Mouse (Mus musculus) CH12.LX (cell line): Measurements from ENCODE around the gene Pmf1. TPM values are rescaled to one million over a fixed set of nuclear protein-coding genes. Genes with fewer than 3 reads are reported as not detected.
A peak's percentile ranks its signal among the peaks of the same experiment; 100 is the strongest.

Experiments
- DNase-seq: peaks from one replicate; pipeline ENCODE4 v3.0.0-alpha.2; 2013; ENCODE audit errors: extremely low read depth
- H3K27ac ChIP-seq: 2 replicates; pipeline ENCODE4 v1.5.1; 2012; ENCODE audit warnings: low read depth, mild to moderate bottlenecking, control low read depth, moderate library complexity; ENCODE audit not compliant: insufficient read depth
- H3K27me3 ChIP-seq: replicated peaks from 2 replicates; pipeline ENCODE3; 2012; ENCODE audit warnings: inconsistent platforms
- H3K36me3 ChIP-seq, 2 experiments: replicated peaks in 1 of 2; 2 replicates each; pipeline versions ENCODE3 to v1.6.1; 2012; ENCODE audit warnings: inconsistent platforms in 1 of 2, low read length in 1 of 2, mild to moderate bottlenecking in 1 of 2, mixed read lengths in 1 of 2, moderate library complexity in 1 of 2; ENCODE audit not compliant: control insufficient read depth in 1 of 2, insufficient read depth in 1 of 2
- H3K4me1 ChIP-seq, 2 experiments: 2 replicates each; pipeline ENCODE4 v1.6.1; 2012; ENCODE audit warnings: inconsistent platforms in 1 of 2, moderate library complexity in 1 of 2; ENCODE audit not compliant: insufficient read depth in 2 of 2, control insufficient read depth in 1 of 2
- H3K4me2 ChIP-seq: 2 replicates; pipeline ENCODE4 v1.6.1; 2012; ENCODE audit warnings: low read depth, mild to moderate bottlenecking, control low read depth; ENCODE audit not compliant: poor library complexity, insufficient read depth, severe bottlenecking
- H3K4me3 ChIP-seq, 3 experiments: fragments of 150-350 bp in 1 of 3; sonication (generic) in 1 of 3; replicated peaks in 1 of 3; 2 replicates each; pipeline versions ENCODE3 to v1.5.1; 2011 to 2012; ENCODE audit warnings: low read depth in 2 of 3, low read length in 2 of 3, mild to moderate bottlenecking in 2 of 3, moderate library complexity in 2 of 3, control low read depth in 1 of 3, improper control_type of control experiment in 1 of 3, inconsistent platforms in 1 of 3, mixed read lengths in 1 of 3; ENCODE audit not compliant: poor library complexity in 1 of 3
- H3K79me2 ChIP-seq: replicated peaks from 2 replicates; pipeline ENCODE4 v1.6.1; 2012; ENCODE audit warnings: mild to moderate bottlenecking, moderate library complexity; ENCODE audit not compliant: control insufficient read depth, poor library complexity, insufficient read depth, severe bottlenecking; ENCODE audit errors: extremely low read depth
- H3K9ac ChIP-seq: 2 replicates; pipeline ENCODE4 v1.6.1; 2012; ENCODE audit warnings: low read depth, mild to moderate bottlenecking, control low read depth, moderate library complexity; ENCODE audit not compliant: insufficient read depth
- H3K9me3 ChIP-seq: replicated peaks from 2 replicates; pipeline ENCODE3; 2012; ENCODE audit warnings: low read length, inconsistent platforms, mixed read lengths
- BHLHE40 ChIP-seq: IDR thresholded peaks from 2 replicates; pipeline ENCODE4 v1.6.1; 2011; ENCODE audit warnings: mild to moderate bottlenecking, low read depth, low read length, improper control_type of control experiment
- CHD1 ChIP-seq: IDR thresholded peaks from 2 replicates; pipeline ENCODE4 v1.6.1; 2012; ENCODE audit warnings: low read depth, low read length, improper control_type of control experiment, inconsistent platforms
- CHD2 ChIP-seq: IDR thresholded peaks from 2 replicates; pipeline ENCODE4 v1.6.1; 2011; ENCODE audit warnings: low read length, improper control_type of control experiment
- CTCF ChIP-seq, 2 experiments: IDR thresholded peaks in 1 of 2; conservative IDR thresholded peaks in 1 of 2; 2 replicates each; pipeline ENCODE4 v1.5.1; 2011 to 2012; ENCODE audit warnings: low read depth in 2 of 2, low read length in 2 of 2, improper control_type of control experiment in 1 of 2, inconsistent platforms in 1 of 2, mild to moderate bottlenecking in 1 of 2, moderate library complexity in 1 of 2
- E2F4 ChIP-seq: IDR thresholded peaks from 2 replicates; pipeline ENCODE4 v1.6.1; 2011; ENCODE audit warnings: low read depth, low read length, improper control_type of control experiment; ENCODE audit not compliant: insufficient replicate concordance
- ELF1 ChIP-seq: IDR thresholded peaks from 2 replicates; pipeline ENCODE4 v1.6.1; 2014; ENCODE audit warnings: low read depth, mild to moderate bottlenecking, inconsistent platforms, low read length, improper control_type of control experiment
- EP300 ChIP-seq: IDR thresholded peaks from 2 replicates; pipeline ENCODE4 v1.6.1; 2011; ENCODE audit warnings: low read length, improper control_type of control experiment
- ETS1 ChIP-seq: conservative IDR thresholded peaks from 2 replicates; pipeline ENCODE4 v1.6.1; 2012; ENCODE audit warnings: low read depth, mild to moderate bottlenecking, inconsistent platforms, low read length, improper control_type of control experiment, moderate library complexity
- HCFC1 ChIP-seq: IDR thresholded peaks from 2 replicates; pipeline ENCODE4 v1.6.1; 2012; ENCODE audit warnings: low read depth, mild to moderate bottlenecking, inconsistent platforms, low read length, improper control_type of control experiment
- JUND ChIP-seq: conservative IDR thresholded peaks from 2 replicates; pipeline ENCODE4 v1.6.1; 2011; ENCODE audit warnings: low read depth, low read length, improper control_type of control experiment
- KAT2A ChIP-seq: IDR thresholded peaks from 2 replicates; pipeline ENCODE4 v1.6.1; 2012; ENCODE audit warnings: low read length, improper control_type of control experiment, inconsistent platforms; ENCODE audit not compliant: insufficient replicate concordance
- MAFK ChIP-seq: IDR thresholded peaks from 2 replicates; pipeline ENCODE4 v1.6.1; 2011; ENCODE audit warnings: low read length, improper control_type of control experiment; ENCODE audit not compliant: insufficient replicate concordance
- MAX ChIP-seq: IDR thresholded peaks from 2 replicates; pipeline ENCODE4 v1.6.1; 2011; ENCODE audit warnings: low read length, improper control_type of control experiment
- MXI1 ChIP-seq: IDR thresholded peaks from 2 replicates; pipeline ENCODE4 v1.6.1; 2011; ENCODE audit warnings: mild to moderate bottlenecking, low read depth, low read length, improper control_type of control experiment
- MYC ChIP-seq: IDR thresholded peaks from 2 replicates; pipeline ENCODE4 v1.6.1; 2011; ENCODE audit warnings: low read depth, mild to moderate bottlenecking, improper control_type of control experiment, low read length
- NRF1 ChIP-seq: IDR thresholded peaks from 2 replicates; pipeline ENCODE4 v1.6.1; 2014; ENCODE audit warnings: low read depth, mild to moderate bottlenecking, inconsistent platforms, low read length, improper control_type of control experiment, moderate library complexity
- PAX5 ChIP-seq: IDR thresholded peaks from 2 replicates; pipeline ENCODE4 v1.6.1; 2012; ENCODE audit warnings: low read length, inconsistent platforms, mixed read lengths
- POLR2A ChIP-seq: IDR thresholded peaks from 2 replicates; pipeline ENCODE4 v1.6.1; 2011; ENCODE audit warnings: low read depth, mild to moderate bottlenecking, improper control_type of control experiment, low read length
- RAD21 ChIP-seq: IDR thresholded peaks from 2 replicates; pipeline ENCODE4 v1.6.1; 2011; ENCODE audit warnings: low read depth, mild to moderate bottlenecking, low read length, improper control_type of control experiment, moderate library complexity
- RCOR1 ChIP-seq: conservative IDR thresholded peaks from 2 replicates; pipeline ENCODE4 v1.6.1; 2012; ENCODE audit warnings: low read depth, mild to moderate bottlenecking, inconsistent platforms, low read length, improper control_type of control experiment
- SIN3A ChIP-seq: IDR thresholded peaks from 2 replicates; pipeline ENCODE4 v1.6.1; 2012; ENCODE audit warnings: low read length, improper control_type of control experiment, inconsistent platforms
- SMC3 ChIP-seq: IDR thresholded peaks from 2 replicates; pipeline ENCODE4 v1.6.1; 2011; ENCODE audit warnings: low read depth, low read length, improper control_type of control experiment
- TBP ChIP-seq: conservative IDR thresholded peaks from 2 replicates; pipeline ENCODE4 v1.6.1; 2011; ENCODE audit warnings: low read depth, low read length, improper control_type of control experiment
- TCF12 ChIP-seq: IDR thresholded peaks from 2 replicates; pipeline ENCODE4 v1.6.1; 2014; ENCODE audit warnings: low read depth, mild to moderate bottlenecking, inconsistent platforms, low read length, improper control_type of control experiment
- UBTF ChIP-seq: IDR thresholded peaks from 2 replicates; pipeline ENCODE4 v1.6.1; 2012; ENCODE audit warnings: low read depth, mild to moderate bottlenecking, inconsistent platforms, low read length, improper control_type of control experiment, moderate library complexity
- USF1 ChIP-seq: IDR thresholded peaks from 2 replicates; pipeline ENCODE4 v1.6.1; 2014; ENCODE audit warnings: low read depth, mild to moderate bottlenecking, inconsistent platforms, low read length, improper control_type of control experiment
- USF2 ChIP-seq: conservative IDR thresholded peaks from 2 replicates; pipeline ENCODE4 v1.6.1; 2011; ENCODE audit warnings: low read depth, low read length, improper control_type of control experiment
- ZC3H11A ChIP-seq: IDR thresholded peaks from 2 replicates; pipeline ENCODE4 v1.6.1; 2012; ENCODE audit warnings: low read depth, mild to moderate bottlenecking, inconsistent platforms, low read length, improper control_type of control experiment
- ZNF384 ChIP-seq: IDR thresholded peaks from 2 replicates; pipeline ENCODE4 v1.6.1; 2012; ENCODE audit warnings: low read depth, low read length, improper control_type of control experiment, inconsistent platforms
- dilution Hi-C: fragments of 300-500 bp; cut with MboI; formaldehyde crosslinking; loops from 2 replicates; pipeline ENCODE4 v1.14.3; 2020; ENCODE audit warnings: low sequenced_read_pairs; ENCODE audit not compliant: extremely low pct_unique_long_range_greater_than_20kb, extremely low pct_ligation_motif_present
- in situ Hi-C: fragments of 300-500 bp; cut with MboI; formaldehyde crosslinking; loops from 3 replicates; pipeline ENCODE4 v1.14.3; 2019; ENCODE audit warnings: low sequenced_read_pairs, low pct_ligation_motif_present, low pct_unique_long_range_greater_than_20kb, mixed read lengths
- polyA plus RNA-seq: library from polyadenylated mRNA; unstranded; fragments of >175 nt; gene quantifications from 2 replicates; pipeline ENCODE4 v1.2.1, GENCODE M21; 2012; ENCODE audit warnings: low read depth; ENCODE audit not compliant: insufficient read length
- total RNA-seq, 2 experiments: library from RNA; depleted of rRNA; stranded (reverse); fragments of 300-350 nt in 1 of 2; fragments of >200 nt in 1 of 2; gene quantifications; 2 replicates each; pipeline ENCODE4 v1.2.3; 2012 to 2014

Gene Pmf1
- total and polyA plus RNA-seq, 3 experiments, result 99.9 to 144 (median 104) TPM

GRCm38 (mm10) chr3:88442488-88442887 is 32.4 kb upstream of the Pmf1 start:
- Histone ChIP-seq H3K9me3 (no peaks in the 10 kb centered on the region), H3K79me2 (no peaks in the 10 kb centered on the region), H3K4me2 (no peak overlapping the region), H3K27ac (no peak overlapping the region), H3K9ac (no peak overlapping the region), H3K27me3 (no peaks in the 10 kb centered on the region), H3K4me3 (no peak overlapping the region), H3K36me3 (peaks cover 0 to 12% of the 10 kb centered on the region in 2 experiments), H3K4me1 (peaks cover 5 to 35% of the 10 kb centered on the region in 2 experiments)
- in situ Hi-C loops, result no loop called here
- dilution Hi-C loops, result no loop called here
- DNase-seq, result no peak
- TF ChIP-seq CHD2, result no peak
- no peak for TF ChIP-seq ELF1
- no peak for TF ChIP-seq ETS1
- TF ChIP-seq TCF12, result no peak
- no peak for TF ChIP-seq USF1
- no peak for TF ChIP-seq JUND
- TF ChIP-seq CHD1, result no peak
- no peak for TF ChIP-seq TBP
- no peak for TF ChIP-seq POLR2A
- TF ChIP-seq E2F4, result no peak
- TF ChIP-seq EP300, result no peak
- TF ChIP-seq RCOR1, result no peak
- TF ChIP-seq CTCF (conservative IDR thresholded peaks at IDR 0.05 in 1 of 2, IDR thresholded peaks at IDR 0.05 in 1 of 2; ENCODE audit: low read depth in 2 of 2, low read length in 2 of 2), result no peak
- no peak for TF ChIP-seq BHLHE40
- no peak for TF ChIP-seq MXI1
- no peak for TF ChIP-seq ZC3H11A
- TF ChIP-seq PAX5, result no peak
- TF ChIP-seq MAFK, result no peak

DNA sequence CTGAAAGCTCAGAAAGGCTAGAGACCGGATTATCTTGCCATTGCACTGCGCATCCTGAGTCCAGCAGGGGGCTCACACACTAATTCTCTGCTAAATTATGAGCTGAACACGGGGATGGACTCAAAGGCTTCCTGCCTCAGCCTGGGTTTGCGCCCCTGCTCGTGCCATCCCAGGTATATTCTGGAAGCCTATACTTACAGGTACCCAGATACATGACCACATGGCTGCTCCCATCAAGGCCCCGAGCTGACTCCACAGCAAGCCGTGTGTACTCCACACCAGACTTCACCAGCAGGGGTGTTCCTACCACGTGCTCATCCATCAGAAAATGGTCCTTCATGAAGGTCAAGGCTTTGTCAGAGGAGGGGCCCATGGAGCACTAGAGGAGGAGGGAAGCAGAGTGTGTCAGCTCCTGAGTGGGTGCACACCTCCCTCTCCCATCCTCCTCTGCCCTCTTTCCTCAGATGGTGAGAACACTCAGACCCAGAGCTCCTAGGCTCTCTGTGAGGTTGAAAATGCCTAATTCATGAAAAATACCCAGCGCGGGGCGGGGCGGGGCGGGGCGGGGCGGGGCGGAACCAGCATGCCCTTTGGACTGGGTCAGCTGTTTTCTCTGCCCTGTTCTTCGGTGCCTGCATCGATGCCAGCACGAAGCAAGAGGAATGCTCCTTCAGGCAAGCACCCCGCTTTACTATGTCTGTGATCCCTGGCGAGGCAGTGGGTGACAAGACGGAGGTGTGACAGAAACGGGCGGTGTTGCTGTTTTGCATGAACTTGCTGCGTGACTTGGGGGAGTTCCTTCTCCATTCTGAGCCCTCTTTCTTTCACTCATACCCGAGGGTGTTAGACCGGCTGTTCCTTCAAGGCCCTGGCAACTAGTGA is 30.6 kb upstream of the Pmf1 start:
- Histone ChIP-seq H3K9me3 (no peaks in the 10 kb centered on the region), H3K79me2 (no peaks in the 10 kb centered on the region), H3K27ac (no peak overlapping the region), H3K4me1 (peaks cover 0 to 23% of the 10 kb centered on the region in 2 experiments; a peak in 2 of 4 replicates), H3K4me2 (peak overlapping the region; percentile 99), H3K27me3 (no peaks in the 10 kb centered on the region), H3K36me3 (peaks cover 0 to 28% of the 10 kb centered on the region in 2 experiments), H3K9ac (peak overlapping the region; percentile 39; the same call in 1 of the 2 replicates), H3K4me3 (peak overlapping the region; percentile 50 to 56 (median 53))
- TF ChIP-seq MAX (peak; percentile 96), ZC3H11A (peak; percentile 34; the same call in 1 of the 2 replicates), ZNF384 (no peak), RAD21 (peak; percentile 55), EP300 (no peak), MYC (peak; percentile 96), NRF1 (no peak), HCFC1 (0 out of 2 replicates have a peak, but pooled peaks have one; percentile 35), RCOR1 (peak; percentile 46), UBTF (no peak), USF1 (peak; percentile 40), KAT2A (0 out of 2 replicates have a peak, but pooled peaks have one; percentile 46), TBP (0 out of 2 replicates have a peak, but pooled peaks have one; percentile 6), TCF12 (0 out of 2 replicates have a peak, but pooled peaks have one; percentile 21), CTCF (conservative IDR thresholded peaks at IDR 0.05 in 1 of 2, IDR thresholded peaks at IDR 0.05 in 1 of 2; ENCODE audit: low read depth in 2 of 2, low read length in 2 of 2) (peak; percentile 54 to 87), PAX5 (no peak), BHLHE40 (peak; percentile 73), CHD2 (no peak), SMC3 (peak; percentile 90), SIN3A (peak; percentile 50), USF2 (peak; percentile 34; the same call in 1 of the 2 replicates), CHD1 (no peak), JUND (no peak), MXI1 (peak; percentile 95), POLR2A (peak; percentile 78), ELF1 (peak; percentile 51; the same call in 1 of the 2 replicates)
- DNase-seq, result peak; percentile 76
- dilution Hi-C loops, result no loop called here
- in situ Hi-C loops, result no loop called here
